Mouse (Mus musculus) induced T-regulatory cell, adult 2 months (primary cell): ENCODE results near the gene Atg5.
"Not testable (repeated sequence)": the region's sequence is repeated elsewhere in the genome, so short reads cannot be mapped to it uniquely, and the experiment has no call there.

Experiments used
- DNase-seq: peaks from one replicate; pipeline ENCODE4 v3.0.0-alpha.2; 2012; ENCODE audit warnings: low read depth

Atg5 gene

GRCm38 (mm10) chr10:44316280-44317270 is 48.4 kb downstream of the Atg5 start:
- DNase-seq, result no peak

GRCm38 (mm10) chr10:44322166-44322565 is 54.0 kb downstream of the Atg5 start:
- no peak for DNase-seq

- DNase-seq, result no peak
These were observed 55.1 kb downstream of the Atg5 start for GRCm38 (mm10) chr10:44323070-44323775.

- no peak for DNase-seq
These were observed 55.7 kb downstream of the Atg5 start for GRCm38 (mm10) chr10:44323836-44324235.

GRCm38 (mm10) chr10:44325551-44326500 is 57.7 kb downstream of the Atg5 start:
- no peak for DNase-seq

- no peak for DNase-seq
These were observed 58.9 kb downstream of the Atg5 start for GRCm38 (mm10) chr10:44327057-44327456.

GRCm38 (mm10) chr10:44328347-44328746 is 60.2 kb downstream of the Atg5 start:
- peak; percentile 83 for DNase-seq

GRCm38 (mm10) chr10:44330717-44331116 is 62.6 kb downstream of the Atg5 start:
- no peak for DNase-seq

- no peak for DNase-seq
These were observed 63.3 kb downstream of the Atg5 start for GRCm38 (mm10) chr10:44331469-44331868.

- not testable (repeated sequence) for DNase-seq
These were observed 64.5 kb downstream of the Atg5 start for GRCm38 (mm10) chr10:44332656-44333055.

GRCm38 (mm10) chr10:44336641-44337382 is 68.7 kb downstream of the Atg5 start:
- not testable (repeated sequence) for DNase-seq

GRCm38 (mm10) chr10:44338571-44338970 is 70.4 kb downstream of the Atg5 start:
- no peak for DNase-seq

- DNase-seq, result no peak
These were observed 71.2 kb downstream of the Atg5 start for GRCm38 (mm10) chr10:44339326-44339725.

- DNase-seq, result no peak
These were observed 72.8 kb downstream of the Atg5 start for GRCm38 (mm10) chr10:44340928-44341327.

- no peak for DNase-seq
These were observed 73.8 kb downstream of the Atg5 start for GRCm38 (mm10) chr10:44341826-44342521.

- no peak for DNase-seq
These were observed 75.2 kb downstream of the Atg5 start for GRCm38 (mm10) chr10:44343351-44343750.

GRCm38 (mm10) chr10:44347549-44348172 is 79.5 kb downstream of the Atg5 start:
- no peak for DNase-seq

- no peak for DNase-seq
These were observed 80.6 kb downstream of the Atg5 start for GRCm38 (mm10) chr10:44348474-44349415.

- DNase-seq, result no peak
These were observed 85.3 kb downstream of the Atg5 start for GRCm38 (mm10) chr10:44353467-44353866.
